Mouse (Mus musculus) liver, embryonic 14.5 days (tissue): ENCODE measurements around the gene Gm3327.
"Not testable (repeated sequence)": the region's sequence is repeated elsewhere in the genome, so short reads cannot be mapped to it uniquely, and the experiment has no call there.

ENCODE experiments used
- CTCF ChIP-seq: IDR thresholded peaks from 2 replicates; pipeline ENCODE4 v1.5.1; 2016; ENCODE audit warnings: antibody characterized with exemption, low read depth, control low read depth
- EP300 ChIP-seq: IDR thresholded peaks from 2 replicates; pipeline ENCODE4 v1.6.1; 2016; ENCODE audit warnings: antibody characterized with exemption, low read depth

- TF ChIP-seq CTCF, EP300: not testable (repeated sequence)
Measured at GRCm38 (mm10) chr14:44086588-44086987, 37.1 kb upstream of the Gm3327 start.
